Mouse (Mus musculus) forebrain, postnatal 0 days (tissue): ENCODE data around the gene Lonrf2. TPM values are rescaled to one million over a fixed set of nuclear protein-coding genes. Genes with fewer than 3 reads are reported as not detected.

Experiments
- ATAC-seq: fragments of 200-750 bp; cut with Nextera tagmentation; 2 replicates; pipeline ENCODE4 v1.8.0; 2017; ENCODE audit warnings: mild to moderate bottlenecking, moderate library complexity
- DNase-seq: peaks from one replicate; pipeline ENCODE4 v3.0.0-alpha.2; 2015
- H3K27ac ChIP-seq: fragments of 300-500 bp; sonication (generic); 2 replicates; pipeline ENCODE4 v1.5.1; 2014; ENCODE audit warnings: low read depth, mild to moderate bottlenecking, antibody characterized with exemption, low read length, moderate library complexity, mixed read lengths
- H3K27me3 ChIP-seq: fragments of 300-500 bp; sonication (generic); 2 replicates; pipeline ENCODE4 v1.6.1; 2014; ENCODE audit warnings: mild to moderate bottlenecking, low read length, mixed read lengths; ENCODE audit not compliant: insufficient read depth
- H3K36me3 ChIP-seq: fragments of 300-500 bp; sonication (generic); 2 replicates; pipeline ENCODE4 v1.6.1; 2014; ENCODE audit warnings: mild to moderate bottlenecking, moderate library complexity; ENCODE audit not compliant: insufficient read depth
- H3K4me1 ChIP-seq: fragments of 300-500 bp; sonication (generic); 2 replicates; pipeline ENCODE4 v1.6.1; 2014; ENCODE audit warnings: antibody characterized with exemption; ENCODE audit not compliant: insufficient read depth
- H3K4me2 ChIP-seq: fragments of 300-500 bp; sonication (generic); 2 replicates; pipeline ENCODE4 v1.6.1; 2014; ENCODE audit warnings: low read depth, mild to moderate bottlenecking, moderate library complexity
- H3K4me3 ChIP-seq: fragments of 300-500 bp; sonication (generic); 2 replicates; pipeline ENCODE4 v1.5.1; 2014; ENCODE audit warnings: low read depth, low read length, mixed read lengths
- H3K9ac ChIP-seq: fragments of 300-500 bp; sonication (generic); 2 replicates; pipeline ENCODE4 v1.6.1; 2014; ENCODE audit warnings: mild to moderate bottlenecking
- H3K9me3 ChIP-seq: fragments of 300-500 bp; sonication (generic); 2 replicates; pipeline ENCODE4 v1.6.1; 2016; ENCODE audit warnings: low read length
- CTCF ChIP-seq: sonication (generic); IDR thresholded peaks from 2 replicates; pipeline ENCODE4 v1.5.1; 2016; ENCODE audit warnings: antibody characterized with exemption, control low read depth, low read depth
- WGBS: fragments of 180-500 bp; shearing (Covaris S2); extraction: QIAGEN DNeasy Blood & Tissue Kit; methylation state at CpG from one replicate; pipeline ENCODE4 v1.1.7; 2014; 5-methylcytosine and 5-hydroxymethylcytosine counted together
- polyA plus RNA-seq: library from polyadenylated mRNA; unstranded; fragments of >200 nt; fragmentation: Nextera tagmentation; extraction: Ambion mirVana; gene quantifications from 2 replicates; pipeline ENCODE4 v1.2.1, GENCODE M21; 2015
- total RNA-seq: library from RNA; depleted of rRNA; stranded (reverse); fragments of >200 nt; gene quantifications from 2 replicates; pipeline ENCODE4 v1.2.3, GENCODE M21; 2014

Gene Lonrf2
- total and polyA plus RNA-seq, 2 experiments from 2014 or later, result 21.9 to 143 TPM

DNA sequence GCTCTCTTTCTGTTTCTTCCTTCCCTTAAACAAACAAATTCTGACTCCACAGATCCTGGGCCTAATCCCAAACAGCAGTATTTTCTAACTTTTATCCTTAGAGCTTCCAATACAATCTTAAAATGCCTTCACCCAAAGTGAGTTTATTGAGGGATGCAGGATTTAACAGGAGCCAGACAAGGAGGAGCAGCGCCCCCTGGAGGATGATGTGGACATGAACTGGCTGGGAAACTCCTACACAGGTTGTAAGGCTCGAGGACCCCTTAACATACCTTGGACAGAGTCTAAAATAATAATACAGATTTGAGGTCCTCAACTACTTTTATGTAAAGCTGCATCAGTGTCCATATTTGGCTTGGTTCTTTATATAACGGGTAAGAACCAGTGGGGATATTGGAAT lies 19.7 kb upstream of the Lonrf2 start:
- H3K27ac ChIP-seq, result no peak overlapping the region
- H3K27me3 ChIP-seq, result no peaks in the 10 kb centered on the region
- peak; percentile 89 for TF ChIP-seq CTCF
- WGBS, result 9% methylated on average over 3 of the region's 3 CpGs
- no peak overlapping the region for H3K9ac ChIP-seq
- no peaks in the 10 kb centered on the region for H3K36me3 ChIP-seq
- DNase-seq (peak; percentile 84), ATAC-seq (peak; percentile 59; the same call in 1 of the 2 replicates)
- no peak overlapping the region for H3K4me2 ChIP-seq
- H3K4me3 ChIP-seq, result no peak overlapping the region
- no peaks in the 10 kb centered on the region for H3K9me3 ChIP-seq
- H3K4me1 ChIP-seq, result no peaks in the 10 kb centered on the region

DNA sequence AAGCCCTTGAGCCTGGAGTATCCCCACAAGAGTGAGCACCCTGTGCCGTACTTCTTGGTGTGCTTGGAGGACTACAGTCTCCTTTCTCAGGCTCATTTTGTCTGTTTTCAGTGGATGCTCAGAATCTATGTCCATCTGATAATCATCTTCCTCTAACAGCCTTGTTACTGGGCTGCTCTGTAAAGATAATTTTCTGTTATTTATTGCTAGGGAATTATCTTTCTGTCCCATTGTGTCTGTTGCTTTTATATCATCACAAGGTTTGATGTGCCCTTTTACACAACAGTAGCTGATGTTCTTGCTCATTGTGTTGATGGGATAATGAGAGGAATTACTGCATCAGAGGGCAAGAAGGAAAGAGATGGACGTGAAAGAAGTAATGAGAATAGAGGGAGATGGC lies 15.7 kb upstream of the Lonrf2 start:
- no peak overlapping the region for H3K9ac ChIP-seq
- DNase-seq, result no peak
- 57% methylated on average over 2 of the region's 2 CpGs for WGBS
- H3K4me1 ChIP-seq, result peaks cover 10% of the 10 kb centered on the region; the same call in 1 of the 2 replicates
- no peak overlapping the region for H3K27ac ChIP-seq
- TF ChIP-seq CTCF, result no peak
- ATAC-seq, result no peak
- H3K36me3 ChIP-seq, result no peaks in the 10 kb centered on the region
- H3K27me3 ChIP-seq, result no peaks in the 10 kb centered on the region
- H3K4me3 ChIP-seq, result no peak overlapping the region
- H3K4me2 ChIP-seq, result no peak overlapping the region
- H3K9me3 ChIP-seq, result no peaks in the 10 kb centered on the region

DNA sequence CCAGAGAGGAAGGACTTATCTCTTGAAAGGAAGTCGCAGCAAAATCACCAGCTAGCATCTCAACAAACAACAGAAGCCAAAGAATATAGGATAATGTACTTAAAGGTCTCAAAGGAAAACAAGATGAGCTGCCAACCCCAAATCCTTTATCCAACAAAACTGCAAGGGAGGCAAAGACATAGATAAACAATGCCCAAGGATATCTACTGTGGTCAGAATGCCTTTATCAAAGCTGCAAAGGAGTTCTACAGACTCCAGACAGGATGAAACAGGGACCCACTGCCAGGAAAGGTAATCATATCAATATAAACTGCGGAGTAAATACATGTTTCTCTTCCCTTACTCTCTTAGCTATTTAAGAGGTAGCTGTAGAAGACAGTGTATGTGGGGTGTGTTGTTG lies 14.1 kb upstream of the Lonrf2 start:
- DNase-seq (no peak), ATAC-seq (no peak)
- no peaks in the 10 kb centered on the region for H3K36me3 ChIP-seq
- H3K9me3 ChIP-seq, result no peaks in the 10 kb centered on the region
- H3K4me2 ChIP-seq, result no peak overlapping the region
- peaks cover 13% of the 10 kb centered on the region; the same call in 1 of the 2 replicates for H3K4me1 ChIP-seq
- no peak overlapping the region for H3K4me3 ChIP-seq
- H3K27me3 ChIP-seq, result no peaks in the 10 kb centered on the region
- no peak for TF ChIP-seq CTCF
- H3K9ac ChIP-seq, result no peak overlapping the region
- 83% methylated on average over 2 of the region's 2 CpGs for WGBS
- H3K27ac ChIP-seq, result no peak overlapping the region

DNA sequence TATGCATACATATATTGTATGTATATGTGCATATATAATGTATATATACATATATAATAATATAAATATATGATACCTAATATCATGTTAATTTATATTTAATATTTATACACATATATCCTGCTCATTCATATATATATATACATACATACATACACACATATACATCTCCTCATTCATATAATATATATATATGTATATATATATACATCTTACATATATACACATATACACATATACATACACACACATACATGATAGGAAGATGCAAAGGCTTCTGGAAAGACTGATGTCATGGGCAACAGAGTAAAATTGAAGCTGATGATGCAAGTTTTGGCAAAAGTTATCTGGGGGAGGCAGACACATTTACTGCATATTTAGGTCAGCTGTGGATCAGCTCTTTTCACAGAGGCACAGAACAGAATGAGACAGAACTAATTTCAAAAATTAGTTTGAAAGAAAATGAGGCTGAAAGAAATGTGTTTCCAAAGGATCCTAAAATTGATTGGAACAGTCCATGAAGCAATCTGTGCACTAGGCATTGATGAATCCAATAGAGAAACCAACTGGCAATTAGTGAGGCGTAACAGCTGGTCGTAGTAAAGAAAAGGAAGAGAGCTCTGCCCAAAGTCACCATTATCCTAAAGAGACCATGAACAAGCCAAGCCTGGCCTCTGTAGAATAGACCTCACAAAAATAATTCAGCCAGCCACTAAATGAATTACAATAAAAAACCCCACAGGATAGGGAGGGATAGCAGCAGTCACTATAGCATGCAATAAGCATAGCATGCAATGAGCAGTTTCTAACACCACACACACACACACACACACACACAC lies 12.2 kb upstream of the Lonrf2 start:
- DNase-seq (peak; percentile 57), ATAC-seq (peak; percentile 63)
- no peaks in the 10 kb centered on the region for H3K9me3 ChIP-seq
- no peak for TF ChIP-seq CTCF
- H3K9ac ChIP-seq, result peak overlapping the region; percentile 54; the same call in 1 of the 2 replicates
- no peaks in the 10 kb centered on the region for H3K36me3 ChIP-seq
- peak overlapping the region; percentile 47 for H3K4me2 ChIP-seq
- peak overlapping the region; percentile 32 for H3K4me3 ChIP-seq
- peak overlapping the region; percentile 88 for H3K27ac ChIP-seq
- no peaks in the 10 kb centered on the region for H3K27me3 ChIP-seq
- peaks cover 13% of the 10 kb centered on the region; the same call in 1 of the 2 replicates for H3K4me1 ChIP-seq
- 48% methylated on average over 2 of the region's 2 CpGs for WGBS

DNA sequence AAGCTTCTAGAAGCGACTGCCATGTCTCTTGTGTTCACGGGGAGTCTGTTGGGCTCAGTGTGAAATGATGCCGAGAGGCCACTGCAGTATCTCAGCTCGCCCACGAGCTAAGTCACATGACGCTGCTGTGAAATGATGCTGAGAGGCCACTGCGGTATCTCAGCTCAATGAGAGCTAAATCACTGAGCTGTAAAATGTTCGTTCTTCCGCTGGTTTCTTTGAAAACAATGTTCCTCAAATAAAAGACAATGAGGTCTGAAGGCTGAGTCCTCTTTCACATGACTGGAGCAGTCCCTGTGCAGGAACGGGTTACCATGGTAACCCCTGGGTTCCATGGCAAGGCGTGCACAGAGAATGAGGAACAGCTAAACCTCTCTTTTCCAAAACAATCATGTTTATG lies 11.5 kb upstream of the Lonrf2 start:
- no peak for TF ChIP-seq CTCF
- 7% methylated on average over 11 of the region's 11 CpGs for WGBS
- Histone ChIP-seq H3K9me3 (no peaks in the 10 kb centered on the region), H3K27me3 (no peaks in the 10 kb centered on the region), H3K4me3 (peak overlapping the region; percentile 32), H3K4me1 (peaks cover 13% of the 10 kb centered on the region; the same call in 1 of the 2 replicates), H3K36me3 (no peaks in the 10 kb centered on the region), H3K9ac (peak overlapping the region; percentile 54), H3K4me2 (peak overlapping the region; percentile 47), H3K27ac (peak overlapping the region; percentile 88)
- ATAC-seq (peak; percentile 92), DNase-seq (peak; percentile 88)

DNA sequence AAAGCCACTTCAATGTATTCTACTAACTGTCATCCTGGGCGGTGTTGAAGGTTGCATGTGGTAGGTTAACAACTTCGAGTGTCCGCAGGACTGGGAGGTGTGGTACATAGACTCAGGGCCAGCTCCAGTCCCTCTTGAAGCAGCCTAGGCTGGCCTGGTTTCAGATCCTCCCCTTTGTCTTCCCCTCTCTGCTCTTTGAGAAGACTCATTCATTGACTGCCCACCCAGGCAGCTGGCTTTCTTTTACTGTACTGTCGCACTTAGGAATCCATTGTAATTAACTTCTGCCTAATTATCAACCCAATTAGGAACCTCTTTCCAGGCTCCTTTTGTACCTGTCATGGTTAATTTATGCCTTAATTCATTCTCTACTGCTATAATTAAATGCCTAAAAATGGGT lies 6.8 kb upstream of the Lonrf2 start:
- TF ChIP-seq CTCF, result no peak
- Histone ChIP-seq H3K4me1 (peaks cover 13% of the 10 kb centered on the region; the same call in 1 of the 2 replicates), H3K9ac (no peak overlapping the region), H3K4me3 (no peak overlapping the region), H3K36me3 (no peaks in the 10 kb centered on the region), H3K9me3 (no peaks in the 10 kb centered on the region), H3K27ac (no peak overlapping the region), H3K4me2 (no peak overlapping the region), H3K27me3 (no peaks in the 10 kb centered on the region)
- DNase-seq, result peak; percentile 24
- ATAC-seq, result no peak
- 18% methylated on average over 4 of the region's 4 CpGs for WGBS

DNA sequence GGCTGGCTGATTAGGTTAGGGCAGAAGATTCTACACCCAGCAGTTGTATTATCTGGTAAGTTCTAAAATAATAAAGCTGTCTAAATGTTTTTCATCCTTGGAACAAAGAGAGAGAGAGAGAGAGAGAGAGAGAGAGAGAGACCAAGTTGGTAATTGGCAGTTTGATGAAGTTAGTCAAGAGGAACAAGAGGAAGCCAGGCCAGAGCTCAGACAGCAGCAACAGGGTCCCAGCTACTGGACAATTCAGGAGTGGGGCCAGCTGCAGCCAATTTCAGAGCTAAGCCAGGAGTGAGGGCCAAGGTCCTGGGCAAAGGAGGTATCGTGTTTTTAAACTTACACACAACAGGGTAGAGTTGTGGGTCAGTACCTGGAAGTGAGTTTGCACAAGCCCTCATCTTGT lies 6.3 kb upstream of the Lonrf2 start:
- ATAC-seq (no peak), DNase-seq (no peak)
- Histone ChIP-seq H3K4me1 (peaks cover 9% of the 10 kb centered on the region; the same call in 1 of the 2 replicates), H3K4me2 (no peak overlapping the region), H3K4me3 (no peak overlapping the region), H3K9me3 (no peaks in the 10 kb centered on the region), H3K27me3 (no peaks in the 10 kb centered on the region), H3K9ac (no peak overlapping the region), H3K36me3 (no peaks in the 10 kb centered on the region), H3K27ac (no peak overlapping the region)
- 62% methylated on average over 1 of the region's 1 CpGs for WGBS
- TF ChIP-seq CTCF, result no peak
